Mouse (Mus musculus) CH12.LX (cell line): ENCODE measurements around the gene Fli1. TPM values are rescaled to one million over a fixed set of nuclear protein-coding genes. Genes with fewer than 3 reads are reported as not detected.

Experiments
- DNase-seq: peaks from one replicate; pipeline ENCODE4 v3.0.0-alpha.2; 2013; ENCODE audit errors: extremely low read depth
- H3K27ac ChIP-seq: 2 replicates; pipeline ENCODE4 v1.5.1; 2012; ENCODE audit warnings: low read depth, mild to moderate bottlenecking, control low read depth, moderate library complexity; ENCODE audit not compliant: insufficient read depth
- H3K27me3 ChIP-seq: replicated peaks from 2 replicates; pipeline ENCODE3; 2012; ENCODE audit warnings: inconsistent platforms
- H3K36me3 ChIP-seq, 2 experiments: replicated peaks in 1 of 2; 2 replicates each; pipeline versions ENCODE3 to v1.6.1; 2012; ENCODE audit warnings: inconsistent platforms in 1 of 2, low read length in 1 of 2, mild to moderate bottlenecking in 1 of 2, mixed read lengths in 1 of 2, moderate library complexity in 1 of 2; ENCODE audit not compliant: control insufficient read depth in 1 of 2, insufficient read depth in 1 of 2
- H3K4me1 ChIP-seq, 2 experiments: 2 replicates each; pipeline ENCODE4 v1.6.1; 2012; ENCODE audit warnings: inconsistent platforms in 1 of 2, moderate library complexity in 1 of 2; ENCODE audit not compliant: insufficient read depth in 2 of 2, control insufficient read depth in 1 of 2
- H3K4me2 ChIP-seq: 2 replicates; pipeline ENCODE4 v1.6.1; 2012; ENCODE audit warnings: low read depth, mild to moderate bottlenecking, control low read depth; ENCODE audit not compliant: poor library complexity, insufficient read depth, severe bottlenecking
- H3K4me3 ChIP-seq, 3 experiments: fragments of 150-350 bp in 1 of 3; sonication (generic) in 1 of 3; replicated peaks in 1 of 3; 2 replicates each; pipeline versions ENCODE3 to v1.5.1; 2011 to 2012; ENCODE audit warnings: low read depth in 2 of 3, low read length in 2 of 3, mild to moderate bottlenecking in 2 of 3, moderate library complexity in 2 of 3, control low read depth in 1 of 3, improper control_type of control experiment in 1 of 3, inconsistent platforms in 1 of 3, mixed read lengths in 1 of 3; ENCODE audit not compliant: poor library complexity in 1 of 3
- H3K79me2 ChIP-seq: replicated peaks from 2 replicates; pipeline ENCODE4 v1.6.1; 2012; ENCODE audit warnings: mild to moderate bottlenecking, moderate library complexity; ENCODE audit not compliant: control insufficient read depth, poor library complexity, insufficient read depth, severe bottlenecking; ENCODE audit errors: extremely low read depth
- H3K9ac ChIP-seq: 2 replicates; pipeline ENCODE4 v1.6.1; 2012; ENCODE audit warnings: low read depth, mild to moderate bottlenecking, control low read depth, moderate library complexity; ENCODE audit not compliant: insufficient read depth
- H3K9me3 ChIP-seq: replicated peaks from 2 replicates; pipeline ENCODE3; 2012; ENCODE audit warnings: low read length, inconsistent platforms, mixed read lengths
- CTCF ChIP-seq, 2 experiments: IDR thresholded peaks in 1 of 2; conservative IDR thresholded peaks in 1 of 2; 2 replicates each; pipeline ENCODE4 v1.5.1; 2011 to 2012; ENCODE audit warnings: low read depth in 2 of 2, low read length in 2 of 2, improper control_type of control experiment in 1 of 2, inconsistent platforms in 1 of 2, mild to moderate bottlenecking in 1 of 2, moderate library complexity in 1 of 2
- ELF1 ChIP-seq: IDR thresholded peaks from 2 replicates; pipeline ENCODE4 v1.6.1; 2014; ENCODE audit warnings: low read depth, mild to moderate bottlenecking, inconsistent platforms, low read length, improper control_type of control experiment
- EP300 ChIP-seq: IDR thresholded peaks from 2 replicates; pipeline ENCODE4 v1.6.1; 2011; ENCODE audit warnings: low read length, improper control_type of control experiment
- HCFC1 ChIP-seq: IDR thresholded peaks from 2 replicates; pipeline ENCODE4 v1.6.1; 2012; ENCODE audit warnings: low read depth, mild to moderate bottlenecking, inconsistent platforms, low read length, improper control_type of control experiment
- IRF4 ChIP-seq: IDR thresholded peaks from 2 replicates; pipeline ENCODE4 v1.6.1; 2014; ENCODE audit warnings: low read depth, mild to moderate bottlenecking, inconsistent platforms, low read length, improper control_type of control experiment
- JUND ChIP-seq: conservative IDR thresholded peaks from 2 replicates; pipeline ENCODE4 v1.6.1; 2011; ENCODE audit warnings: low read depth, low read length, improper control_type of control experiment
- KAT2A ChIP-seq: IDR thresholded peaks from 2 replicates; pipeline ENCODE4 v1.6.1; 2012; ENCODE audit warnings: low read length, improper control_type of control experiment, inconsistent platforms; ENCODE audit not compliant: insufficient replicate concordance
- NRF1 ChIP-seq: IDR thresholded peaks from 2 replicates; pipeline ENCODE4 v1.6.1; 2014; ENCODE audit warnings: low read depth, mild to moderate bottlenecking, inconsistent platforms, low read length, improper control_type of control experiment, moderate library complexity
- POLR2A ChIP-seq: IDR thresholded peaks from 2 replicates; pipeline ENCODE4 v1.6.1; 2011; ENCODE audit warnings: low read depth, mild to moderate bottlenecking, improper control_type of control experiment, low read length
- POLR2AphosphoS2 ChIP-seq: IDR thresholded peaks from 2 replicates; pipeline ENCODE4 v1.6.1; 2011; ENCODE audit warnings: low read depth, low read length, improper control_type of control experiment
- RAD21 ChIP-seq: IDR thresholded peaks from 2 replicates; pipeline ENCODE4 v1.6.1; 2011; ENCODE audit warnings: low read depth, mild to moderate bottlenecking, low read length, improper control_type of control experiment, moderate library complexity
- TBP ChIP-seq: conservative IDR thresholded peaks from 2 replicates; pipeline ENCODE4 v1.6.1; 2011; ENCODE audit warnings: low read depth, low read length, improper control_type of control experiment
- TCF12 ChIP-seq: IDR thresholded peaks from 2 replicates; pipeline ENCODE4 v1.6.1; 2014; ENCODE audit warnings: low read depth, mild to moderate bottlenecking, inconsistent platforms, low read length, improper control_type of control experiment
- USF1 ChIP-seq: IDR thresholded peaks from 2 replicates; pipeline ENCODE4 v1.6.1; 2014; ENCODE audit warnings: low read depth, mild to moderate bottlenecking, inconsistent platforms, low read length, improper control_type of control experiment
- dilution Hi-C: fragments of 300-500 bp; cut with MboI; formaldehyde crosslinking; loops from 2 replicates; pipeline ENCODE4 v1.14.3; 2020; ENCODE audit warnings: low sequenced_read_pairs; ENCODE audit not compliant: extremely low pct_unique_long_range_greater_than_20kb, extremely low pct_ligation_motif_present
- in situ Hi-C: fragments of 300-500 bp; cut with MboI; formaldehyde crosslinking; loops from 3 replicates; pipeline ENCODE4 v1.14.3; 2019; ENCODE audit warnings: low sequenced_read_pairs, low pct_ligation_motif_present, low pct_unique_long_range_greater_than_20kb, mixed read lengths
- polyA plus RNA-seq: library from polyadenylated mRNA; unstranded; fragments of >175 nt; gene quantifications from 2 replicates; pipeline ENCODE4 v1.2.1, GENCODE M21; 2012; ENCODE audit warnings: low read depth; ENCODE audit not compliant: insufficient read length
- total RNA-seq, 2 experiments: library from RNA; depleted of rRNA; stranded (reverse); fragments of 300-350 nt in 1 of 2; fragments of >200 nt in 1 of 2; gene quantifications; 2 replicates each; pipeline ENCODE4 v1.2.3; 2012 to 2014

Gene Fli1
- total and polyA plus RNA-seq, 3 experiments, result 20.3 to 29.3 (median 20.8) TPM

DNA sequence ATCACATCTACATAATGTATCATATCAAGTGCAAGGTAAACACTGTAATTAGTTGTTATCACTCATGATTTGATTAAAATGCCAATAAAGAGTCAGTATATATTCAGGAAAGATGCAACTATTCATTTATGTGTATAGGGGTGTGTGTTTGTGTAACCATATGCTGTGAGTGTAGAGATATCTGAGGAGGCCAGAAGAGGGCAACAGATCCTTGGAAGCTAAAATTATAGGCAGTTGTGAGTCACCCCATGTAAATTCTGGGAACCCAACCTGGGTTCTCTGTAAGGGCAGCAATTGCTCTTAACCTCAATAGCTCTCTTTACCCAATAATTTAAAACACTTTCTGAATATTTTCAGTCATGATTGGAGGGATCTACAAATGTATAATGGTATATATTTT lies 122.0 kb downstream of the Fli1 start:
- no peaks in the 10 kb centered on the region for H3K4me1 ChIP-seq
- H3K36me3 ChIP-seq, result peaks cover 41 to 61% of the 10 kb centered on the region in 2 experiments
- H3K79me2 ChIP-seq, result no peaks in the 10 kb centered on the region
- TF ChIP-seq USF1 (no peak), EP300 (no peak), POLR2A (no peak), RAD21 (peak; percentile 12), CTCF (conservative IDR thresholded peaks at IDR 0.05 in 1 of 2, IDR thresholded peaks at IDR 0.05 in 1 of 2; ENCODE audit: low read depth in 2 of 2, low read length in 2 of 2) (peak in 1 of 2 experiments; percentile 21; a peak in 1 of 4 replicates), ELF1 (no peak), IRF4 (no peak)
- no peaks in the 10 kb centered on the region for H3K9me3 ChIP-seq
- in situ Hi-C loops, result loop anchor here (25.0 kb wide), 2 partner anchors 667 to 817 kb away; no protein-coding TSS in a partner anchor
- H3K4me2 ChIP-seq, result no peak overlapping the region
- H3K27me3 ChIP-seq, result no peaks in the 10 kb centered on the region
- H3K9ac ChIP-seq, result no peak overlapping the region
- dilution Hi-C loops, result no loop called here
- no peak overlapping the region for H3K27ac ChIP-seq
- no peak overlapping the region for H3K4me3 ChIP-seq
- no peak for DNase-seq

DNA sequence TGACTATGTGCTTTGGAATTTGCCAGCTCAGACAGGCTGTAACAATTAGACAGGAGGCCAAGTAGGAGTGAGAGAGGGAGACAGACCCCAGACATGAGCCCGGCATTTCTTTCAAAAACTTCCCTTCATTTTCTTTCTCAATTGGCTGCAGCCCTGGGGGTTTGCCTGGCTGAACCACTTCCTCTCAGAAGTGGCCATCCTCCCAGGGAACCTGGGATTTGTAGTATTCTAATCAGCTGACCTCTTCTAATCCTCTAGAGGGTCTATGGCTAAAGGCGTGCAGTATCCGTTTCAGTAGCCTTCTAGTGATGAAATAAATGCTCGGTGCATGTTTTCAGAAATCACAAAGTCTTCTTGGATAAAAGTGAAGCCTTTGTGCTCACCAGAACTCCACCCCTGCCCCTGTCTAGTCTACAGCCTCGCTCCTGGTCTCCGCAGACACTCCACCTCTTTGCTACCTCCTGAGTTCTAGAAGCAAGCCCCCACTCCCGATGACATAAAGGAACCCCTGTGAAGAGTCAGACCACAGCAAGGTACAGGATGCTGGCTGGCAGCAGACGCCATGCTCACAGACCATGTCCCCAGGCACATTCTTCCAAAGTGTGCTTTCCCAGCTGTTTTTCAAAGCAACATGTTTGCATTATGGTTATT lies 125.1 kb downstream of the Fli1 start:
- no peak for DNase-seq
- Histone ChIP-seq H3K4me3 (no peak overlapping the region), H3K27ac (no peak overlapping the region), H3K4me2 (no peak overlapping the region), H3K36me3 (peaks cover 17 to 35% of the 10 kb centered on the region in 2 experiments), H3K4me1 (no peaks in the 10 kb centered on the region), H3K9me3 (no peaks in the 10 kb centered on the region), H3K9ac (no peak overlapping the region), H3K27me3 (no peaks in the 10 kb centered on the region), H3K79me2 (no peaks in the 10 kb centered on the region)
- in situ Hi-C loops (loop anchor here (25.0 kb wide), 2 partner anchors 670 to 820 kb away; no protein-coding TSS in a partner anchor), dilution Hi-C loops (no loop called here)
- no peak for TF ChIP-seq NRF1
- no peak for TF ChIP-seq KAT2A
- no peak for TF ChIP-seq CTCF (conservative IDR thresholded peaks at IDR 0.05 in 1 of 2, IDR thresholded peaks at IDR 0.05 in 1 of 2; ENCODE audit: low read depth in 2 of 2, low read length in 2 of 2)
- TF ChIP-seq TCF12, result no peak
- no peak for TF ChIP-seq TBP
- no peak for TF ChIP-seq JUND
- peak; percentile 14; the same call in 1 of the 2 replicates for TF ChIP-seq HCFC1
- TF ChIP-seq POLR2AphosphoS2, result no peak
